Mouse (Mus musculus) intestine, postnatal 0 days (tissue): ENCODE data around the gene Mybl2. TPM values are rescaled to one million over a fixed set of nuclear protein-coding genes. Genes with fewer than 3 reads are reported as not detected.

ENCODE experiments used
- ATAC-seq: fragments of 200-750 bp; cut with Nextera tagmentation; 2 replicates; pipeline ENCODE4 v1.8.0; 2017; ENCODE audit warnings: mild to moderate bottlenecking, moderate TSS enrichment, moderate library complexity
- H3K27ac ChIP-seq: fragments of 300-500 bp; sonication (generic); 2 replicates; pipeline ENCODE4 v1.5.1; 2014; ENCODE audit warnings: mild to moderate bottlenecking, low read depth, low read length, moderate library complexity
- H3K27me3 ChIP-seq: fragments of 300-500 bp; sonication (generic); replicated peaks from 2 replicates; pipeline ENCODE4 v1.6.1; 2014; ENCODE audit warnings: low read length, mixed read lengths; ENCODE audit not compliant: control insufficient read depth, insufficient read depth
- H3K36me3 ChIP-seq: fragments of 300-500 bp; sonication (generic); 2 replicates; pipeline ENCODE4 v1.6.1; 2014; ENCODE audit warnings: mild to moderate bottlenecking, moderate library complexity; ENCODE audit not compliant: control insufficient read depth, insufficient read depth
- H3K4me1 ChIP-seq: fragments of 300-500 bp; sonication (generic); replicated peaks from 2 replicates; pipeline ENCODE4 v1.6.1; 2014; ENCODE audit warnings: antibody characterized with exemption, low read length, mixed read lengths; ENCODE audit not compliant: control insufficient read depth, insufficient read depth
- H3K4me2 ChIP-seq: fragments of 300-500 bp; sonication (generic); replicated peaks from 2 replicates; pipeline ENCODE4 v1.6.1; 2014; ENCODE audit warnings: low read depth, mild to moderate bottlenecking, moderate library complexity
- H3K4me3 ChIP-seq: fragments of 300-500 bp; sonication (generic); 2 replicates; pipeline ENCODE4 v1.5.1; 2014; ENCODE audit warnings: low read depth, low read length
- H3K9ac ChIP-seq: fragments of 300-500 bp; sonication (generic); 2 replicates; pipeline ENCODE4 v1.6.1; 2014; ENCODE audit warnings: mild to moderate bottlenecking, low read depth, low read length
- H3K9me3 ChIP-seq: fragments of 300-500 bp; sonication (generic); 2 replicates; pipeline ENCODE4 v1.6.1; 2016; ENCODE audit warnings: mixed run types; ENCODE audit not compliant: control insufficient read depth
- CTCF ChIP-seq: sonication (generic); IDR thresholded peaks from 2 replicates; pipeline ENCODE4 v1.5.1; 2016; ENCODE audit warnings: low read depth, mild to moderate bottlenecking, control low read depth, antibody characterized with exemption, moderate library complexity
- WGBS: fragments of 180-500 bp; shearing (Covaris S2); extraction: QIAGEN DNeasy Blood & Tissue Kit; methylation state at CpG from one replicate; pipeline ENCODE4 v1.1.7; 2014; 5-methylcytosine and 5-hydroxymethylcytosine counted together
- polyA plus RNA-seq: library from polyadenylated mRNA; unstranded; fragments of >200 nt; fragmentation: Nextera tagmentation; extraction: Ambion mirVana; gene quantifications from 2 replicates; pipeline ENCODE4 v1.2.1, GENCODE M21; 2015

Gene Mybl2
- polyA plus RNA-seq, 1 experiment from 2014 or later = 5.1 TPM

GRCm38 (mm10) chr2:163111413-163112201, 57.1 kb downstream of the Mybl2 start:
- no peak for TF ChIP-seq CTCF
- WGBS = 67% methylated on average over 16 of the region's 16 CpGs
- no peak overlapping the region for H3K4me2 ChIP-seq
- no peak overlapping the region for H3K4me3 ChIP-seq
- no peak overlapping the region for H3K27ac ChIP-seq
- no peak for ATAC-seq
- no peaks in the 10 kb centered on the region for H3K36me3 ChIP-seq
- no peak overlapping the region for H3K9ac ChIP-seq
- H3K9me3 ChIP-seq = no peaks in the 10 kb centered on the region
- no peaks in the 10 kb centered on the region for H3K27me3 ChIP-seq
- no peaks in the 10 kb centered on the region for H3K4me1 ChIP-seq

GRCm38 (mm10) chr2:163120626-163121352, 66.3 kb downstream of the Mybl2 start:
- no peak for ATAC-seq
- no peaks in the 10 kb centered on the region for H3K36me3 ChIP-seq
- no peak overlapping the region for H3K4me3 ChIP-seq
- H3K9me3 ChIP-seq = no peaks in the 10 kb centered on the region
- H3K27ac ChIP-seq = no peak overlapping the region
- H3K4me2 ChIP-seq = no peak overlapping the region
- peaks cover 8% of the 10 kb centered on the region; the same call in 1 of the 2 replicates for H3K27me3 ChIP-seq
- 0 out of 2 replicates have a peak, but pooled peaks cover 2% of the 10 kb centered on the region for H3K4me1 ChIP-seq
- TF ChIP-seq CTCF = no peak
- 68% methylated on average over 15 of the region's 15 CpGs for WGBS
- no peak overlapping the region for H3K9ac ChIP-seq

GRCm38 (mm10) chr2:163121353-163121660, 66.8 kb downstream of the Mybl2 start:
- Histone ChIP-seq H3K4me3 (no peak overlapping the region), H3K36me3 (no peaks in the 10 kb centered on the region), H3K4me2 (no peak overlapping the region), H3K27ac (no peak overlapping the region), H3K9ac (no peak overlapping the region), H3K27me3 (peaks cover 8% of the 10 kb centered on the region; the same call in 1 of the 2 replicates), H3K4me1 (0 out of 2 replicates have a peak, but pooled peaks cover 2% of the 10 kb centered on the region), H3K9me3 (no peaks in the 10 kb centered on the region)
- TF ChIP-seq CTCF = no peak
- ATAC-seq = no peak
- 77% methylated on average over 3 of the region's 3 CpGs for WGBS

- no peak overlapping the region for H3K4me3 ChIP-seq
These were observed 67.8 kb downstream of the Mybl2 start for GRCm38 (mm10) chr2:163122319-163122718.

GRCm38 (mm10) chr2:163123496-163123895, 69.0 kb downstream of the Mybl2 start:
- Histone ChIP-seq H3K9me3 (no peaks in the 10 kb centered on the region), H3K27me3 (peaks cover 8% of the 10 kb centered on the region; the same call in 1 of the 2 replicates), H3K4me1 (0 out of 2 replicates have a peak, but pooled peaks cover 2% of the 10 kb centered on the region), H3K36me3 (no peaks in the 10 kb centered on the region), H3K27ac (no peak overlapping the region), H3K9ac (no peak overlapping the region), H3K4me2 (no peak overlapping the region), H3K4me3 (no peak overlapping the region)
- no peak for ATAC-seq
- TF ChIP-seq CTCF = no peak
- WGBS = 72% methylated on average over 5 of the region's 5 CpGs

More at GRCm38 (mm10) chr2:163122319-163122718, 67.8 kb downstream of the Mybl2 start:
- ATAC-seq = peak; percentile 75
- Histone ChIP-seq H3K4me2 (peak overlapping the region; percentile 44), H3K9ac (no peak overlapping the region), H3K4me1 (0 out of 2 replicates have a peak, but pooled peaks cover 2% of the 10 kb centered on the region), H3K27me3 (peaks cover 8% of the 10 kb centered on the region; the same call in 1 of the 2 replicates), H3K9me3 (no peaks in the 10 kb centered on the region), H3K36me3 (no peaks in the 10 kb centered on the region), H3K27ac (no peak overlapping the region)
- TF ChIP-seq CTCF = 0 out of 2 replicates have a peak, but pooled peaks have one; percentile 15
- 19% methylated on average over 9 of the region's 9 CpGs for WGBS

GRCm38 (mm10) chr2:163130837-163131236, 76.3 kb downstream of the Mybl2 start:
- TF ChIP-seq CTCF = no peak
- no peak overlapping the region for H3K27ac ChIP-seq
- WGBS = 78% methylated on average over 5 of the region's 5 CpGs
- ATAC-seq = no peak
- no peak overlapping the region for H3K4me2 ChIP-seq
- H3K4me1 ChIP-seq = no peaks in the 10 kb centered on the region
- no peaks in the 10 kb centered on the region for H3K27me3 ChIP-seq
- H3K9me3 ChIP-seq = no peaks in the 10 kb centered on the region
- H3K9ac ChIP-seq = no peak overlapping the region
- H3K36me3 ChIP-seq = no peaks in the 10 kb centered on the region
- H3K4me3 ChIP-seq = no peak overlapping the region
